Mouse (Mus musculus): ENCODE data around the gene Tmsb15l. TPM values are rescaled to one million over a fixed set of nuclear protein-coding genes. Genes with fewer than 3 reads are reported as not detected.

Tmsb15l gene
- polyA plus RNA-seq, 2 experiments: 0.46 to 0.67 TPM

GRCm38 (mm10) chrX:136937985-136938384 lies 38.7 kb downstream of the Tmsb15l start:
- TF ChIP-seq CTCF (IDR thresholded peaks at IDR 0.05; ENCODE audit: low read depth) (no peak), EP300 (IDR thresholded peaks at IDR 0.05; ENCODE audit: low read depth) (no peak)
- DNase-seq (ENCODE audit: low read depth in 3 of 3, low spot score in 3 of 3): no peak
- Histone ChIP-seq H3K9ac (replicated peaks) (no peak overlapping the region), H3K9me3 (ENCODE audit: control insufficient read depth, low read length) (no peaks in the 10 kb centered on the region), H3K4me3 (ENCODE audit: insufficient read depth in 1 of 2, low read depth in 2 of 2, low read length in 2 of 2) (no peak overlapping the region), H3K4me2 (ENCODE audit: low read depth) (no peak overlapping the region), H3K27me3 (ENCODE audit: control insufficient read depth, insufficient read depth, low read length) (no peaks in the 10 kb centered on the region), H3K4me1 (replicated peaks; ENCODE audit: control insufficient read depth in 2 of 2, insufficient read depth in 2 of 2, low read length in 1 of 2) (no peaks in the 10 kb centered on the region), H3K36me3 (replicated peaks; ENCODE audit: control insufficient read depth, insufficient read depth, low read depth) (no peaks in the 10 kb centered on the region), H3K27ac (no peak overlapping the region)
- 14% methylated on average over 3 of the region's 3 CpGs for whole genome bisulfite sequencing (ENCODE audit: insufficient replicate concordance)
- ATAC-seq (ENCODE audit: insufficient read depth): no peak

GRCm38 (mm10) chrX:136927031-136927430 lies 49.6 kb downstream of the Tmsb15l start, which contains the start of gene H2bfm:
Gene H2bfm, plus strand, starts transcription at chrX:136927325.
- DNase-seq (ENCODE audit: low read depth in 3 of 3, low spot score in 3 of 3): no peak
- no peaks in the 10 kb centered on the region for H3K4me1 ChIP-seq (replicated peaks; ENCODE audit: control insufficient read depth in 2 of 2, insufficient read depth in 2 of 2, low read length in 1 of 2)
- TF ChIP-seq CTCF (IDR thresholded peaks at IDR 0.05; ENCODE audit: low read depth): no peak
- no peak for TF ChIP-seq EP300 (IDR thresholded peaks at IDR 0.05; ENCODE audit: low read depth)
- H3K27me3 ChIP-seq (ENCODE audit: control insufficient read depth, insufficient read depth, low read length): no peaks in the 10 kb centered on the region
- no peak within 1 kb of the TSS for H3K4me3 ChIP-seq (ENCODE audit: insufficient read depth in 1 of 2, low read depth in 2 of 2, low read length in 2 of 2)
- no peaks in the 10 kb centered on the region for H3K36me3 ChIP-seq (replicated peaks; ENCODE audit: control insufficient read depth, insufficient read depth, low read depth)
- no peaks in the 10 kb centered on the region; the same call in 1 of the 2 replicates for H3K9me3 ChIP-seq (ENCODE audit: control insufficient read depth, low read length)
- H3K4me2 ChIP-seq (ENCODE audit: low read depth): no peak within 1 kb of the TSS
- no peak within 1 kb of the TSS for H3K9ac ChIP-seq (replicated peaks)
- H3K27ac ChIP-seq: no peak within 1 kb of the TSS
- no peak for ATAC-seq (ENCODE audit: insufficient read depth)
- WGBS (ENCODE audit: insufficient replicate concordance): 73% methylated on average over 14 of the region's 14 CpGs

- H3K27ac ChIP-seq: no peak overlapping the region
- DNase-seq (ENCODE audit: low read depth in 3 of 3, low spot score in 3 of 3) (no peak), ATAC-seq (ENCODE audit: insufficient read depth) (no peak)
- H3K4me2 ChIP-seq (ENCODE audit: low read depth): no peak overlapping the region
- H3K27me3 ChIP-seq (ENCODE audit: control insufficient read depth, insufficient read depth, low read length): no peaks in the 10 kb centered on the region
- H3K4me3 ChIP-seq (ENCODE audit: insufficient read depth in 1 of 2, low read depth in 2 of 2, low read length in 2 of 2): no peak overlapping the region
- no peak for TF ChIP-seq CTCF (IDR thresholded peaks at IDR 0.05; ENCODE audit: low read depth)
- no peaks in the 10 kb centered on the region; the same call in 1 of the 2 replicates for H3K9me3 ChIP-seq (ENCODE audit: control insufficient read depth, low read length)
- no peaks in the 10 kb centered on the region for H3K36me3 ChIP-seq (replicated peaks; ENCODE audit: control insufficient read depth, insufficient read depth, low read depth)
- no peaks in the 10 kb centered on the region for H3K4me1 ChIP-seq (replicated peaks; ENCODE audit: control insufficient read depth in 2 of 2, insufficient read depth in 2 of 2, low read length in 1 of 2)
- H3K9ac ChIP-seq (replicated peaks): no peak overlapping the region
Measured at GRCm38 (mm10) chrX:136925863-136926262, 50.8 kb downstream of the Tmsb15l start.

Other genes with a start within 250 kb of the Tmsb15l start
- gene Morf4l2, start 233.2 kb downstream of the Tmsb15l start, polyA plus RNA-seq (2012; rRNA removed): 73.8 and 111 TPM in 2 replicates
- 191 and 193 TPM in 2 replicates for gene Morf4l2, start 233.2 kb downstream of the Tmsb15l start, polyA plus RNA-seq (2014; fragmentation: Nextera tagmentation; extraction: Ambion mirVana)
- gene Glra4, start 196.7 kb downstream of the Tmsb15l start, polyA plus RNA-seq (2012; rRNA removed): not detected in 2 replicates
- gene Glra4, start 196.7 kb downstream of the Tmsb15l start, polyA plus RNA-seq (2014; fragmentation: Nextera tagmentation; extraction: Ambion mirVana): not detected in 2 replicates
- gene Plp1, start 154.2 kb downstream of the Tmsb15l start, polyA plus RNA-seq (2012; rRNA removed): 0.73 and 0.80 TPM in 2 replicates
- 0.17 and 0.19 TPM in 2 replicates for gene Plp1, start 154.2 kb downstream of the Tmsb15l start, polyA plus RNA-seq (2014; fragmentation: Nextera tagmentation; extraction: Ambion mirVana)
- gene Rab9b, start 108.1 kb downstream of the Tmsb15l start, polyA plus RNA-seq (2012; rRNA removed): 0.01 TPM in 1 of 2 replicates, not detected in the other
- gene Rab9b, start 108.1 kb downstream of the Tmsb15l start, polyA plus RNA-seq (2014; fragmentation: Nextera tagmentation; extraction: Ambion mirVana): not detected in 2 replicates
- not detected in 2 replicates for gene H2bfm, start 49.5 kb downstream of the Tmsb15l start, polyA plus RNA-seq (2012; rRNA removed)
- not detected in 2 replicates for gene H2bfm, start 49.5 kb downstream of the Tmsb15l start, polyA plus RNA-seq (2014; fragmentation: Nextera tagmentation; extraction: Ambion mirVana)
- 1.4 and 4.1 TPM in 2 replicates for gene Tmsb15b2, start 1.4 kb downstream of the Tmsb15l start, polyA plus RNA-seq (2012; rRNA removed)
- gene Tmsb15b2, start 1.4 kb downstream of the Tmsb15l start, polyA plus RNA-seq (2014; fragmentation: Nextera tagmentation; extraction: Ambion mirVana): 7.0 and 9.8 TPM in 2 replicates
- 0.56 and 1.7 TPM in 2 replicates for gene Tmsb15b1, start within 50 bp of the Tmsb15l start, polyA plus RNA-seq (2012; rRNA removed)
- 2.8 and 5.2 TPM in 2 replicates for gene Tmsb15b1, start within 50 bp of the Tmsb15l start, polyA plus RNA-seq (2014; fragmentation: Nextera tagmentation; extraction: Ambion mirVana)
- gene Zcchc18, start 16.3 kb upstream of the Tmsb15l start, polyA plus RNA-seq (2012; rRNA removed): 0.04 and 0.13 TPM in 2 replicates
- gene Zcchc18, start 16.3 kb upstream of the Tmsb15l start, polyA plus RNA-seq (2014; fragmentation: Nextera tagmentation; extraction: Ambion mirVana): 0.13 and 0.14 TPM in 2 replicates
- 1.3 and 1.4 TPM in 2 replicates for gene Slc25a53, start 61.4 kb upstream of the Tmsb15l start, polyA plus RNA-seq (2012; rRNA removed)
- 2.1 and 2.6 TPM in 2 replicates for gene Slc25a53, start 61.4 kb upstream of the Tmsb15l start, polyA plus RNA-seq (2014; fragmentation: Nextera tagmentation; extraction: Ambion mirVana)
- 0.28 and 0.46 TPM in 2 replicates for gene Fam199x, start 72.7 kb upstream of the Tmsb15l start, polyA plus RNA-seq (2012; rRNA removed)
- gene Fam199x, start 72.7 kb upstream of the Tmsb15l start, polyA plus RNA-seq (2014; fragmentation: Nextera tagmentation; extraction: Ambion mirVana): 0.76 and 0.99 TPM in 2 replicates
- gene Esx1, start 145.2 kb upstream of the Tmsb15l start, polyA plus RNA-seq (2012; rRNA removed): not detected in 2 replicates
- gene Esx1, start 145.2 kb upstream of the Tmsb15l start, polyA plus RNA-seq (2014; fragmentation: Nextera tagmentation; extraction: Ambion mirVana): not detected in 2 replicates